In the genomic region with DNA sequence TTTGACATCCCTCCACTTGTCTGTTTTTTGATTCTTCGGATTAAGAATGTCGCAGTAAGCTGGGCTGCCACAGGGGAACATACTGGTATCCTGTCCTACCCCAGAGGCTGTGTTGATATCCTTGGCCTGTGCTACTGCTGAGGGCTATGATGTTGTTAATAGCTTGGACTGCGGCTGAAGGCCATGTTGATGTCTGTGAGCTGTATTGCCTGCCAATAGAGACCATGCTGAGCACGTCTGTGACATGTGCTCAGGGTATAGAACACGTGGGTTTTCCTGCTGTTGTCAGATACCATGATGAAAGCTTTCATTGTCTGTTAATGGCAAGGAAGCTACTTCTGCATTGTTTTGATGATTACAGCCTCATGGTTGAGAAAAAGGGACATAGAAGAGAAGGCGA, we compare ENCODE assay signal across 19 mouse cellular contexts.
DNase-seq lines count a peak whose midpoint lies in the region; ATAC-seq and TF ChIP-seq lines count a peak whose summit lies in the region.
"Had no signal": no experiment of that assay in that cellular context is flagged by ENCODE, and none has a peak within 500 bp of the region (broad histone marks: within the 10 kb centered on the region; RNA-seq: fewer than 3 reads in every experiment).

No protein-coding gene starts in this region.

- no peak overlapping the region for H3K4me2 ChIP-seq in hindbrain, embryonic 14.5 days (replicated peaks)
- H3K4me2 ChIP-seq in hindbrain, embryonic 12.5 days (replicated peaks), result no peak overlapping the region
- no peak overlapping the region for H3K4me2 ChIP-seq in midbrain, embryonic 13.5 days (replicated peaks)
- no peak overlapping the region for H3K4me2 ChIP-seq in midbrain, embryonic 14.5 days (ENCODE audit: low read length)
- H3K4me2 ChIP-seq: embryonic facial prominence, embryonic 13.5 days; intestine, embryonic 15.5 days had no signal

- no peak overlapping the region for H3K9ac ChIP-seq in hindbrain, embryonic 14.5 days
- H3K9ac ChIP-seq in hindbrain, embryonic 12.5 days, result no peak overlapping the region
- H3K9ac ChIP-seq in midbrain, embryonic 13.5 days (replicated peaks), result no peak overlapping the region
- H3K9ac ChIP-seq in midbrain, embryonic 14.5 days (replicated peaks; ENCODE audit: low read length), result no peak overlapping the region
- H3K9ac ChIP-seq: embryonic facial prominence, embryonic 13.5 days; intestine, embryonic 15.5 days had no signal

- peak; percentile 48; the same call in 1 of the 2 replicates for ATAC-seq in hindbrain, embryonic 14.5 days (ENCODE audit: low FRiP score)
- no peak for ATAC-seq in hindbrain, embryonic 12.5 days (ENCODE audit: low FRiP score)
- ATAC-seq in midbrain, embryonic 13.5 days, result peak; percentile 53; the same call in 1 of the 2 replicates
- no peak for ATAC-seq in midbrain, embryonic 14.5 days (ENCODE audit: low FRiP score, low TSS enrichment)
- ATAC-seq: intestine, embryonic 15.5 days had no signal

- no peaks in the 10 kb centered on the region for H3K27me3 ChIP-seq in hindbrain, embryonic 14.5 days (ENCODE audit: control insufficient read depth, insufficient read depth, low read length)
- H3K27me3 ChIP-seq in hindbrain, embryonic 12.5 days, result no peaks in the 10 kb centered on the region
- H3K27me3 ChIP-seq in midbrain, embryonic 13.5 days, result no peaks in the 10 kb centered on the region
- H3K27me3 ChIP-seq in midbrain, embryonic 14.5 days (ENCODE audit: control insufficient read depth, insufficient read depth, low read length), result no peaks in the 10 kb centered on the region
- H3K27me3 ChIP-seq: embryonic facial prominence, embryonic 13.5 days; intestine, embryonic 15.5 days had no signal

- H3K36me3 ChIP-seq in hindbrain, embryonic 14.5 days (replicated peaks; ENCODE audit: control insufficient read depth, insufficient read depth), result no peaks in the 10 kb centered on the region
- no peaks in the 10 kb centered on the region for H3K36me3 ChIP-seq in hindbrain, embryonic 12.5 days
- H3K36me3 ChIP-seq in midbrain, embryonic 13.5 days, result no peaks in the 10 kb centered on the region
- no peaks in the 10 kb centered on the region for H3K36me3 ChIP-seq in midbrain, embryonic 14.5 days (ENCODE audit: control insufficient read depth, insufficient read depth, low read length)
- H3K36me3 ChIP-seq: embryonic facial prominence, embryonic 13.5 days; heart, embryonic 10.5 days; intestine, embryonic 15.5 days had no signal

- no peak for TF ChIP-seq CTCF in brain, embryonic 14.5 days (IDR thresholded peaks at IDR 0.05; ENCODE audit: borderline replicate concordance, extremely low read depth, insufficient read depth, insufficient read length)

- no peak for TF ChIP-seq POLR2A in brain, embryonic 14.5 days (IDR thresholded peaks at IDR 0.05; ENCODE audit: borderline replicate concordance, extremely low read depth, insufficient read depth, insufficient read length, poor library complexity, severe bottlenecking)

- H3K4me3 ChIP-seq in hindbrain, embryonic 14.5 days (replicated peaks; ENCODE audit: low read length), result no peak overlapping the region
- H3K4me3 ChIP-seq in hindbrain, embryonic 12.5 days, result no peak overlapping the region
- no peak overlapping the region for H3K4me3 ChIP-seq in midbrain, embryonic 13.5 days (replicated peaks)
- no peak overlapping the region for H3K4me3 ChIP-seq in midbrain, embryonic 14.5 days (replicated peaks; ENCODE audit: low read depth, low read length)
- H3K4me3 ChIP-seq: embryonic facial prominence, embryonic 13.5 days; heart, embryonic 10.5 days; intestine, embryonic 15.5 days had no signal

- no peaks in the 10 kb centered on the region for H3K9me3 ChIP-seq in hindbrain, embryonic 14.5 days (ENCODE audit: control insufficient read depth, low read length)
- H3K9me3 ChIP-seq in hindbrain, embryonic 12.5 days (replicated peaks), result no peaks in the 10 kb centered on the region
- H3K9me3 ChIP-seq in midbrain, embryonic 13.5 days, result no peaks in the 10 kb centered on the region
- H3K9me3 ChIP-seq in midbrain, embryonic 14.5 days (ENCODE audit: control insufficient read depth, low read length), result no peaks in the 10 kb centered on the region
- H3K9me3 ChIP-seq: embryonic facial prominence, embryonic 13.5 days; heart, embryonic 10.5 days; intestine, embryonic 15.5 days had no signal

- WGBS in hindbrain, embryonic 14.5 days, result 58% methylated on average over 6 of the region's 6 CpGs
- WGBS in hindbrain, embryonic 12.5 days, result 60% methylated on average over 6 of the region's 6 CpGs
- 66% methylated on average over 6 of the region's 6 CpGs for WGBS in midbrain, embryonic 13.5 days
- 72% methylated on average over 6 of the region's 6 CpGs for WGBS in midbrain, embryonic 14.5 days

- no peak overlapping the region for H3K27ac ChIP-seq in hindbrain, embryonic 14.5 days
- H3K27ac ChIP-seq in hindbrain, embryonic 12.5 days, result no peak overlapping the region
- H3K27ac ChIP-seq in midbrain, embryonic 13.5 days, result no peak overlapping the region
- H3K27ac ChIP-seq in midbrain, embryonic 14.5 days (replicated peaks; ENCODE audit: low read depth, low read length), result no peak overlapping the region
- H3K27ac ChIP-seq: embryonic facial prominence, embryonic 13.5 days; heart, embryonic 10.5 days; intestine, embryonic 15.5 days had no signal

- DNase-seq in cerebellum, postnatal 14 days, result peak; percentile 5 to 11
- DNase-seq in cerebellum, postnatal 36 days, result no peak
- no peak for DNase-seq in hindbrain, embryonic 14.5 days (ENCODE audit: low spot score)
- no peak for DNase-seq in midbrain, embryonic 14.5 days
- DNase-seq in brain, embryonic 14.5 days (ENCODE audit: low read depth), result peak; percentile 33
- no peak for DNase-seq in natural killer cell, adult 2 months (ENCODE audit: low spot score in 2 of 2)
- DNase-seq: adrenal gland, postnatal 10 days; cerebellum, adult 11-12 months; cerebellum, adult 9-11 months; gastrocnemius, postnatal 10 days; heart, adult 18-20 months; heart, postnatal 10 days; heart, postnatal 4 days; kidney, adult 18-20 months had no signal

- no peaks in the 10 kb centered on the region for H3K4me1 ChIP-seq in hindbrain, embryonic 14.5 days (replicated peaks; ENCODE audit: control insufficient read depth, insufficient read depth, low read length)
- H3K4me1 ChIP-seq in hindbrain, embryonic 12.5 days, result no peaks in the 10 kb centered on the region
- H3K4me1 ChIP-seq in midbrain, embryonic 13.5 days (replicated peaks), result no peaks in the 10 kb centered on the region
- H3K4me1 ChIP-seq in midbrain, embryonic 14.5 days (ENCODE audit: control insufficient read depth, insufficient read depth, low read length), result no peaks in the 10 kb centered on the region
- H3K4me1 ChIP-seq: embryonic facial prominence, embryonic 13.5 days; heart, embryonic 10.5 days; intestine, embryonic 15.5 days had no signal

Comparison
In these comparisons a context has a peak if more than half of its experiments do, and no peak if none do; other contexts are left out.
1. DNase-seq: peak in cerebellum, postnatal 14 days (2 of 2) and brain, embryonic 14.5 days (single experiment); none in cerebellum, postnatal 36 days (0 of 2), hindbrain, embryonic 14.5 days (single experiment), midbrain, embryonic 14.5 days (single experiment) and natural killer cell, adult 2 months (0 of 2).
2. ATAC-seq: peak in hindbrain, embryonic 14.5 days (single experiment) and midbrain, embryonic 13.5 days (single experiment); none in hindbrain, embryonic 12.5 days (single experiment) and midbrain, embryonic 14.5 days (single experiment).